ENCODE assay signal across 12 mouse cellular contexts in the genomic region with DNA sequence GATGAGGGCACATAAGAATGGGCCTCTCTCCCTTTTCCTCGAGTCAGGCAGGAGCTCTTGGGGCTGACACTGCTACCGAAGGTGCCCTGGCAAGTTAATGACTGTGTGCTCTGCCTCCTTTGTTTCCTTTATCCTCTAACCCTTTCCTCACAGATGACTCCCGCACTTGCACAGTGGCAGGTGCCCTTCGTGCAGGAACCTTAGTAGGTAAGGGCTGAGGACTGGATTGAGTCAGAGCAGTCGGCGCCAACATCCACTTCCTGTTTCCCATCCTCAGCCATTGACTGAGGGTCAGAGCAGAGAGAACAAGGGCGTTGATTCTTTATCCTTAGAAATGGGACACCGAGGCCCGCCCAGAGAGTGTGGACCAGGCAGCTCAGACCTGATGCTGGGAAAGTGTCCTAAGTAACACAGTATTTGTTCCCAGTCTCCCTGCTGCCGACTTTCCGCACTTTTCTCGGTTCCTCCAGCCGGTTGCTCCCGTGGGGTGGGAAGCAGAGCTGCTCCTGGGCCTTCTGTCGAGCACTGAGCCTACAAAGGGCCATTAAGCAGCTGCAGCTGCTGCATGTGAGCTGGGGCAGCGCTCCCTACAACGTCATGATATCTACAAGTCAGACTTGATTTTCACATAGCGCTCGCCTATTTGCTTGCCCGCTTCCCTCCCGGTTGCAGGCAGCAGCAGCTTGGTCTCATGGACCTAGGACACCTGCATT. TPM values are rescaled to one million over a fixed set of nuclear protein-coding genes. Genes with fewer than 3 reads are reported as not detected.
DNase-seq lines count a peak whose midpoint lies in the region; ATAC-seq and TF ChIP-seq lines count a peak whose summit lies in the region.
"Had no signal": no experiment of that assay in that cellular context is flagged by ENCODE, and none has a peak within 500 bp of the region (broad histone marks: within the 10 kb centered on the region; RNA-seq: fewer than 3 reads in every experiment).

No protein-coding gene starts in this region.

- H3K27me3 ChIP-seq in forebrain, embryonic 10.5 days (ENCODE audit: poor library complexity, severe bottlenecking), result peaks cover 80% of the 10 kb centered on the region
- H3K27me3 ChIP-seq in forebrain, embryonic 12.5 days, result peaks cover 60% of the 10 kb centered on the region
- peaks cover 50% of the 10 kb centered on the region for H3K27me3 ChIP-seq in midbrain, embryonic 11.5 days (ENCODE audit: control insufficient read depth, insufficient read depth, low read length)
- H3K27me3 ChIP-seq in midbrain, postnatal 0 days (ENCODE audit: insufficient read depth, low read length), result peaks cover 38% of the 10 kb centered on the region
- peaks cover 73% of the 10 kb centered on the region for H3K27me3 ChIP-seq in limb, embryonic 12.5 days
- no peaks in the 10 kb centered on the region; the same call in 1 of the 2 replicates for H3K27me3 ChIP-seq in stomach, embryonic 16.5 days (ENCODE audit: control insufficient read depth, insufficient read depth, low read length)

- DNase-seq in forebrain, embryonic 10.5 days (ENCODE audit: extremely low spot score, low spot score), result no peak
- peak; percentile 93 for DNase-seq in midbrain, embryonic 11.5 days (ENCODE audit: low spot score, missing footprints)
- DNase-seq in midbrain, postnatal 0 days (ENCODE audit: low spot score), result no peak
- no peak for DNase-seq in left cerebral cortex, postnatal 14 days (ENCODE audit: low spot score in 2 of 2)
- DNase-seq in testis, postnatal 14 days (ENCODE audit: low spot score), result no peak

- no peak overlapping the region for H3K4me3 ChIP-seq in forebrain, embryonic 10.5 days
- no peak overlapping the region for H3K4me3 ChIP-seq in forebrain, embryonic 12.5 days (replicated peaks)
- no peak overlapping the region for H3K4me3 ChIP-seq in midbrain, embryonic 11.5 days (ENCODE audit: low read depth, low read length)
- no peak overlapping the region for H3K4me3 ChIP-seq in midbrain, postnatal 0 days (ENCODE audit: low read depth, low read length)
- no peak overlapping the region for H3K4me3 ChIP-seq in limb, embryonic 12.5 days (replicated peaks)
- H3K4me3 ChIP-seq in stomach, embryonic 16.5 days (replicated peaks; ENCODE audit: low read length), result no peak overlapping the region
- H3K4me3 ChIP-seq: limb, embryonic 15.5 days had no signal

- H3K4me1 ChIP-seq in forebrain, embryonic 10.5 days, result peaks cover 60% of the 10 kb centered on the region
- peaks cover 33% of the 10 kb centered on the region for H3K4me1 ChIP-seq in forebrain, embryonic 12.5 days
- peaks cover 7% of the 10 kb centered on the region for H3K4me1 ChIP-seq in midbrain, embryonic 11.5 days (ENCODE audit: control insufficient read depth, insufficient read depth, low read length)
- H3K4me1 ChIP-seq in midbrain, postnatal 0 days (ENCODE audit: insufficient read depth, low read length), result no peaks in the 10 kb centered on the region
- peaks cover 45% of the 10 kb centered on the region for H3K4me1 ChIP-seq in limb, embryonic 12.5 days (replicated peaks)
- H3K4me1 ChIP-seq in stomach, embryonic 16.5 days (ENCODE audit: control insufficient read depth, insufficient read depth, low read length), result peaks cover 37% of the 10 kb centered on the region

- intact Hi-C loops in left cerebral cortex, postnatal 14 days (cut with DNase I), result no loop called here

- H3K4me2 ChIP-seq in forebrain, embryonic 12.5 days, result no peak overlapping the region
- no peak overlapping the region for H3K4me2 ChIP-seq in midbrain, embryonic 11.5 days
- no peak overlapping the region for H3K4me2 ChIP-seq in midbrain, postnatal 0 days (ENCODE audit: low read depth, low read length, poor library complexity, severe bottlenecking)
- H3K4me2 ChIP-seq in limb, embryonic 12.5 days, result peak overlapping the region; percentile 42; the same call in 1 of the 2 replicates
- peak overlapping the region; percentile 42; the same call in 1 of the 2 replicates for H3K4me2 ChIP-seq in stomach, embryonic 16.5 days (ENCODE audit: low read depth, low read length)

- no peak for ATAC-seq in forebrain, embryonic 12.5 days (ENCODE audit: low FRiP score)
- ATAC-seq in midbrain, embryonic 11.5 days (ENCODE audit: low FRiP score), result no peak
- ATAC-seq in midbrain, postnatal 0 days (ENCODE audit: low FRiP score), result no peak
- ATAC-seq in limb, embryonic 12.5 days (ENCODE audit: insufficient number of reproducible peaks, insufficient read depth, low FRiP score, low TSS enrichment, low read depth), result no peak
- ATAC-seq in stomach, embryonic 16.5 days (ENCODE audit: insufficient read depth, low FRiP score), result no peak

- no peak overlapping the region for H3K9ac ChIP-seq in forebrain, embryonic 12.5 days
- no peak overlapping the region for H3K9ac ChIP-seq in midbrain, embryonic 11.5 days (ENCODE audit: low read length)
- H3K9ac ChIP-seq in midbrain, postnatal 0 days (replicated peaks; ENCODE audit: low read length, poor library complexity, severe bottlenecking), result no peak overlapping the region
- no peak overlapping the region for H3K9ac ChIP-seq in limb, embryonic 12.5 days (replicated peaks)
- peak overlapping the region; percentile 51 for H3K9ac ChIP-seq in stomach, embryonic 16.5 days (ENCODE audit: low read length)

- H3K27ac ChIP-seq in forebrain, embryonic 10.5 days, result peak overlapping the region; percentile 36; the same call in 1 of the 2 replicates
- H3K27ac ChIP-seq in forebrain, embryonic 12.5 days, result no peak overlapping the region
- no peak overlapping the region for H3K27ac ChIP-seq in midbrain, embryonic 11.5 days (ENCODE audit: low read depth, low read length)
- H3K27ac ChIP-seq in midbrain, postnatal 0 days (ENCODE audit: low read depth, low read length), result no peak overlapping the region
- H3K27ac ChIP-seq in limb, embryonic 12.5 days, result no peak overlapping the region
- H3K27ac ChIP-seq in stomach, embryonic 16.5 days (ENCODE audit: low read length), result peak overlapping the region; percentile 80
- H3K27ac ChIP-seq: limb, embryonic 15.5 days had no signal

- 29% methylated on average over 21 of the region's 21 CpGs for WGBS in forebrain, embryonic 10.5 days
- WGBS in forebrain, embryonic 12.5 days, result 32% methylated on average over 21 of the region's 21 CpGs
- 35% methylated on average over 21 of the region's 21 CpGs for WGBS in midbrain, embryonic 11.5 days
- WGBS in midbrain, postnatal 0 days, result 42% methylated on average over 21 of the region's 21 CpGs
- 27% methylated on average over 21 of the region's 21 CpGs for WGBS in limb, embryonic 12.5 days
- WGBS in stomach, embryonic 16.5 days, result 43% methylated on average over 21 of the region's 21 CpGs

- no peak for TF ChIP-seq CTCF in midbrain, postnatal 0 days (IDR thresholded peaks at IDR 0.05)

- H3K9me3 ChIP-seq in forebrain, embryonic 10.5 days, result no peaks in the 10 kb centered on the region
- no peaks in the 10 kb centered on the region for H3K9me3 ChIP-seq in forebrain, embryonic 12.5 days
- no peaks in the 10 kb centered on the region for H3K9me3 ChIP-seq in midbrain, embryonic 11.5 days (ENCODE audit: control insufficient read depth, low read length)
- H3K9me3 ChIP-seq in midbrain, postnatal 0 days (ENCODE audit: low read length), result no peaks in the 10 kb centered on the region
- no peaks in the 10 kb centered on the region for H3K9me3 ChIP-seq in limb, embryonic 12.5 days
- H3K9me3 ChIP-seq in stomach, embryonic 16.5 days (replicated peaks; ENCODE audit: control insufficient read depth, low read length), result no peaks in the 10 kb centered on the region
- H3K9me3 ChIP-seq: limb, embryonic 15.5 days had no signal

- H3K36me3 ChIP-seq in forebrain, embryonic 10.5 days (replicated peaks), result no peaks in the 10 kb centered on the region
- no peaks in the 10 kb centered on the region for H3K36me3 ChIP-seq in forebrain, embryonic 12.5 days (replicated peaks)
- no peaks in the 10 kb centered on the region for H3K36me3 ChIP-seq in midbrain, embryonic 11.5 days (ENCODE audit: control insufficient read depth, insufficient read depth, low read length)
- no peaks in the 10 kb centered on the region for H3K36me3 ChIP-seq in midbrain, postnatal 0 days (ENCODE audit: insufficient read depth, low read length)
- no peaks in the 10 kb centered on the region for H3K36me3 ChIP-seq in limb, embryonic 12.5 days
- H3K36me3 ChIP-seq in stomach, embryonic 16.5 days (ENCODE audit: control insufficient read depth, insufficient read depth, low read length), result no peaks in the 10 kb centered on the region
- H3K36me3 ChIP-seq: limb, embryonic 15.5 days had no signal

RNA-seq across cellular contexts. Expression of a gene that starts 8.6 kb away (rescaled TPM):
- 204 and 219 TPM in 2 replicates for polyA plus RNA-seq in forebrain, embryonic 10.5 days (2016; fragmentation: Nextera tagmentation; extraction: Ambion mirVana)
- 64.4 and 76.2 TPM in 2 replicates for polyA plus RNA-seq in forebrain, embryonic 12.5 days (2016; fragmentation: Nextera tagmentation; extraction: Ambion mirVana)
- polyA plus RNA-seq in midbrain, embryonic 11.5 days (2014; fragmentation: Nextera tagmentation; extraction: Ambion mirVana), result 87.0 and 94.1 TPM in 2 replicates
- total RNA-seq in midbrain, postnatal 0 days (2014; rRNA removed), result 460 and 504 TPM in 2 replicates
- polyA plus RNA-seq in midbrain, postnatal 0 days (2015; fragmentation: Nextera tagmentation; extraction: Ambion mirVana), result 387 and 420 TPM in 2 replicates
- 43.6 and 53.6 TPM in 2 replicates for polyA plus RNA-seq in limb, embryonic 12.5 days (2016; fragmentation: Nextera tagmentation; extraction: Ambion mirVana)
- polyA plus RNA-seq in stomach, embryonic 16.5 days (2015; fragmentation: Nextera tagmentation; extraction: Ambion mirVana), result 1,904 and 1,931 TPM in 2 replicates
- 100 to 1,000 TPM; 333 to 369 TPM for total RNA-seq in left cerebral cortex, postnatal 14 days (2021)

RNA-seq across cellular contexts. Expression of a gene that starts 15.0 kb away (rescaled TPM):
- 55.1 and 68.7 TPM in 2 replicates for polyA plus RNA-seq in forebrain, embryonic 10.5 days (2016; fragmentation: Nextera tagmentation; extraction: Ambion mirVana)
- polyA plus RNA-seq in forebrain, embryonic 12.5 days (2016; fragmentation: Nextera tagmentation; extraction: Ambion mirVana), result 34.1 and 35.0 TPM in 2 replicates
- polyA plus RNA-seq in midbrain, embryonic 11.5 days (2014; fragmentation: Nextera tagmentation; extraction: Ambion mirVana), result 22.9 and 29.8 TPM in 2 replicates
- total RNA-seq in midbrain, postnatal 0 days (2014; rRNA removed), result 57.7 and 131 TPM in 2 replicates
- polyA plus RNA-seq in midbrain, postnatal 0 days (2015; fragmentation: Nextera tagmentation; extraction: Ambion mirVana), result 92.3 and 101 TPM in 2 replicates
- 15.1 TPM in 2 replicates for polyA plus RNA-seq in limb, embryonic 12.5 days (2016; fragmentation: Nextera tagmentation; extraction: Ambion mirVana)
- polyA plus RNA-seq in stomach, embryonic 16.5 days (2015; fragmentation: Nextera tagmentation; extraction: Ambion mirVana), result 524 and 598 TPM in 2 replicates
- 100 to 1,000 TPM; 269 to 360 TPM for total RNA-seq in left cerebral cortex, postnatal 14 days (2021)
- total RNA-seq: neutrophil, adult 5-6 weeks had no signal

RNA-seq across cellular contexts. Expression of a gene that starts 26.9 kb away (rescaled TPM):
- 155 and 164 TPM in 2 replicates for polyA plus RNA-seq in forebrain, embryonic 10.5 days (2016; fragmentation: Nextera tagmentation; extraction: Ambion mirVana)
- 110 and 121 TPM in 2 replicates for polyA plus RNA-seq in forebrain, embryonic 12.5 days (2016; fragmentation: Nextera tagmentation; extraction: Ambion mirVana)
- polyA plus RNA-seq in midbrain, embryonic 11.5 days (2014; fragmentation: Nextera tagmentation; extraction: Ambion mirVana), result 118 and 121 TPM in 2 replicates
- 47.9 and 65.3 TPM in 2 replicates for total RNA-seq in midbrain, postnatal 0 days (2014; rRNA removed)
- polyA plus RNA-seq in midbrain, postnatal 0 days (2015; fragmentation: Nextera tagmentation; extraction: Ambion mirVana), result 38.4 and 39.9 TPM in 2 replicates
- polyA plus RNA-seq in limb, embryonic 12.5 days (2016; fragmentation: Nextera tagmentation; extraction: Ambion mirVana), result 114 TPM in 2 replicates
- 64.9 and 68.5 TPM in 2 replicates for polyA plus RNA-seq in stomach, embryonic 16.5 days (2015; fragmentation: Nextera tagmentation; extraction: Ambion mirVana)
- total RNA-seq in left cerebral cortex, postnatal 14 days (2021), result 10 to 100 TPM; 46.6 to 52.8 TPM

RNA-seq across cellular contexts. Expression of a gene that starts 35.0 kb away (rescaled TPM):
- 20.7 and 21.5 TPM in 2 replicates for polyA plus RNA-seq in forebrain, embryonic 10.5 days (2016; fragmentation: Nextera tagmentation; extraction: Ambion mirVana)
- polyA plus RNA-seq in forebrain, embryonic 12.5 days (2016; fragmentation: Nextera tagmentation; extraction: Ambion mirVana), result 82.2 and 103 TPM in 2 replicates
- polyA plus RNA-seq in midbrain, embryonic 11.5 days (2014; fragmentation: Nextera tagmentation; extraction: Ambion mirVana), result 8.5 and 12.0 TPM in 2 replicates
- 571 and 599 TPM in 2 replicates for total RNA-seq in midbrain, postnatal 0 days (2014; rRNA removed)
- polyA plus RNA-seq in midbrain, postnatal 0 days (2015; fragmentation: Nextera tagmentation; extraction: Ambion mirVana), result 314 and 354 TPM in 2 replicates
- 0.43 and 0.45 TPM in 2 replicates for polyA plus RNA-seq in limb, embryonic 12.5 days (2016; fragmentation: Nextera tagmentation; extraction: Ambion mirVana)
- 3.7 and 3.8 TPM in 2 replicates for polyA plus RNA-seq in stomach, embryonic 16.5 days (2015; fragmentation: Nextera tagmentation; extraction: Ambion mirVana)
- 100 to 1,000 TPM; 740 to 758 TPM for total RNA-seq in left cerebral cortex, postnatal 14 days (2021)
- total RNA-seq: neutrophil, adult 5-6 weeks had no signal

RNA-seq across cellular contexts. Expression of a gene that starts 50.4 kb away (rescaled TPM):
- not detected in 2 replicates for polyA plus RNA-seq in forebrain, embryonic 10.5 days (2016; fragmentation: Nextera tagmentation; extraction: Ambion mirVana)
- polyA plus RNA-seq in forebrain, embryonic 12.5 days (2016; fragmentation: Nextera tagmentation; extraction: Ambion mirVana), result not detected in 2 replicates
- not detected in 2 replicates for polyA plus RNA-seq in midbrain, embryonic 11.5 days (2014; fragmentation: Nextera tagmentation; extraction: Ambion mirVana)
- not detected in 2 replicates for total RNA-seq in midbrain, postnatal 0 days (2014; rRNA removed)
- not detected in 2 replicates for polyA plus RNA-seq in midbrain, postnatal 0 days (2015; fragmentation: Nextera tagmentation; extraction: Ambion mirVana)
- not detected in 2 replicates for polyA plus RNA-seq in limb, embryonic 12.5 days (2016; fragmentation: Nextera tagmentation; extraction: Ambion mirVana)
- polyA plus RNA-seq in stomach, embryonic 16.5 days (2015; fragmentation: Nextera tagmentation; extraction: Ambion mirVana), result 0.70 and 1.6 TPM in 2 replicates
- not detected for total RNA-seq in left cerebral cortex, postnatal 14 days (2021)
- total RNA-seq: neutrophil, adult 5-6 weeks had no signal
- polyA plus RNA-seq: forebrain, embryonic 11.5 days; testis, adult 2 months had no signal

Comparison
In these comparisons a context has a peak if more than half of its experiments do, and no peak if none do; other contexts are left out.
1. H3K27ac ChIP-seq: peak in forebrain, embryonic 10.5 days (single experiment) and stomach, embryonic 16.5 days (single experiment); none in forebrain, embryonic 12.5 days (single experiment), midbrain, embryonic 11.5 days (single experiment), midbrain, postnatal 0 days (single experiment) and limb, embryonic 12.5 days (single experiment).
2. H3K4me2 ChIP-seq: peak in limb, embryonic 12.5 days (single experiment) and stomach, embryonic 16.5 days (single experiment); none in forebrain, embryonic 12.5 days (single experiment), midbrain, embryonic 11.5 days (single experiment) and midbrain, postnatal 0 days (single experiment).